Comparison of ENCODE assay signal across 19 mouse cellular contexts in the genomic region with DNA sequence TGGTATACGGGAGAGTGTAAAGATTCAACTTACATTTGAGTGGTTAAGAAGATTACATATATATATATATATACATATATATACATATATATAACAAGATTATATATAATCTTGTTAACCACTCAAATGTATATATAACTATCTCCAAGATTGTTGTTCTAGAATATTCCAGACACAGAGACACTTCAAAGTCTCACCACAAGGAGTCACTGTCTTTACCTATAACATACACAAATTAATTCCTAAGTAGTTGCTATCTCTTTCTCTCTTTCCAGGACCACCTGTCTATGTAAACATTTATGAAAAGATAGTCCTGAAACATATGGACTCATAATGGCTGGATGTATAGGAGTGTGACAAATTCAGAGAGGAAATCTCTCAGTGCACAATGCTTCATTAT.
DNase-seq lines count a peak whose midpoint lies in the region; ATAC-seq and TF ChIP-seq lines count a peak whose summit lies in the region.
"Had no signal": no experiment of that assay in that cellular context is flagged by ENCODE, and none has a peak within 500 bp of the region (broad histone marks: within the 10 kb centered on the region; RNA-seq: fewer than 3 reads in every experiment).

No protein-coding gene starts in this region.

- WGBS in liver, postnatal 0 days (ENCODE audit: insufficient replicate concordance), result 96% methylated on average over 1 of the region's 1 CpGs

- no peak for ATAC-seq in Patski
- ATAC-seq in liver, postnatal 0 days, result no peak
- no peak for ATAC-seq in erythroid progenitor cell, adult 5-6 weeks (replicated peaks; ENCODE audit: low FRiP score, poor library complexity, severe bottlenecking)
- ATAC-seq: inflammation-experienced regulatory T-cells, adult 6 months; midbrain, embryonic 13.5 days had no signal

- H3K27me3 ChIP-seq in Patski, result peaks cover 5% of the 10 kb centered on the region
- H3K27me3 ChIP-seq in liver, postnatal 0 days (ENCODE audit: insufficient read depth, low read length), result no peaks in the 10 kb centered on the region
- H3K27me3 ChIP-seq: midbrain, embryonic 13.5 days had no signal

- in situ Hi-C loops in Patski (cut with MboI; ENCODE audit: low pct_unique_long_range_greater_than_20kb), result no loop called here

- no peaks in the 10 kb centered on the region for H3K36me3 ChIP-seq in liver, postnatal 0 days (replicated peaks; ENCODE audit: insufficient read depth, low read length)
- H3K36me3 ChIP-seq: midbrain, embryonic 13.5 days had no signal

- no peak overlapping the region for H3K9ac ChIP-seq in liver, postnatal 0 days (replicated peaks)
- H3K9ac ChIP-seq: liver, embryonic 14.5 days; midbrain, embryonic 13.5 days had no signal

- H3K4me1 ChIP-seq in liver, postnatal 0 days (ENCODE audit: insufficient read depth), result no peaks in the 10 kb centered on the region
- H3K4me1 ChIP-seq: midbrain, embryonic 13.5 days had no signal

- POLR2A ChIA-PET in Patski (lab: Charles Lee), result no interaction called here

- H3K4me3 ChIP-seq in liver, postnatal 0 days (ENCODE audit: low read depth, low read length), result no peak overlapping the region
- H3K4me3 ChIP-seq: erythroblast, embryonic 14.5 days; midbrain, embryonic 13.5 days had no signal

- H3K4me2 ChIP-seq in liver, postnatal 0 days (ENCODE audit: low read depth, low read length), result no peak overlapping the region
- H3K4me2 ChIP-seq: heart, embryonic 11.5 days; midbrain, embryonic 13.5 days had no signal

- peak; percentile 11 for TF ChIP-seq CTCF in Patski (IDR thresholded peaks at IDR 0.05)
- TF ChIP-seq CTCF in liver, postnatal 0 days (IDR thresholded peaks at IDR 0.05; ENCODE audit: low read depth), result no peak

- TF ChIP-seq EP300 in liver, postnatal 0 days (IDR thresholded peaks at IDR 0.05; ENCODE audit: low read depth), result no peak

- H3K9me3 ChIP-seq in liver, postnatal 0 days (ENCODE audit: low read length), result no peaks in the 10 kb centered on the region
- H3K9me3 ChIP-seq: midbrain, embryonic 13.5 days had no signal

- CTCF ChIA-PET in Patski (lab: Charles Lee), result no interaction called here

- DNase-seq in cerebellum, adult 9-10 months, result peak; percentile 4
- DNase-seq in cerebellum, adult 11 months, result no peak
- DNase-seq in kidney, adult 9 months, result peak; percentile 3
- no peak for DNase-seq in kidney, postnatal 14 days
- DNase-seq in 3T3-L1 (ENCODE audit: low read depth, low spot score) (peak; percentile 29), Patski (ENCODE audit: low read depth, low spot score) (no peak)
- DNase-seq in liver, postnatal 0 days, result no peak
- DNase-seq: cerebellum, adult 8-10 months; gastrocnemius, postnatal 14 days; heart, postnatal 4 days; kidney, postnatal 10 days; thymus, adult 18-20 months had no signal

- no peak overlapping the region for H3K27ac ChIP-seq in liver, postnatal 0 days (ENCODE audit: low read depth)
- H3K27ac ChIP-seq: liver, embryonic 14.5 days; macrophage; midbrain, embryonic 13.5 days had no signal

Comparison
In these comparisons a context has a peak if more than half of its experiments do, and no peak if none do; other contexts are left out.
1. DNase-seq: peak in cerebellum, adult 9-10 months (single experiment), kidney, adult 9 months (single experiment) and 3T3-L1 (single experiment); none in cerebellum, adult 11 months (single experiment), kidney, postnatal 14 days (single experiment), Patski (single experiment) and liver, postnatal 0 days (single experiment).